Mouse (Mus musculus) liver, embryonic 14.5 days (tissue): Measurements from ENCODE around the gene Acer2.

Experiments
- CTCF ChIP-seq: IDR thresholded peaks from 2 replicates; pipeline ENCODE4 v1.5.1; 2016; ENCODE audit warnings: antibody characterized with exemption, low read depth, control low read depth
- EP300 ChIP-seq: IDR thresholded peaks from 2 replicates; pipeline ENCODE4 v1.6.1; 2016; ENCODE audit warnings: antibody characterized with exemption, low read depth

GRCm38 (mm10) chr4:86852813-86853590 is 21.2 kb upstream of the Acer2 start:
- no peak for TF ChIP-seq CTCF
- TF ChIP-seq EP300 = no peak
